Mouse (Mus musculus): ENCODE measurements at regions not wholly inside any gene's neighbourhood (a gene's known extent, or its start where the extent isn't known, plus 50 kb on each side); places are given as distances from the start of the nearest gene placed in this dataset.

DNA sequence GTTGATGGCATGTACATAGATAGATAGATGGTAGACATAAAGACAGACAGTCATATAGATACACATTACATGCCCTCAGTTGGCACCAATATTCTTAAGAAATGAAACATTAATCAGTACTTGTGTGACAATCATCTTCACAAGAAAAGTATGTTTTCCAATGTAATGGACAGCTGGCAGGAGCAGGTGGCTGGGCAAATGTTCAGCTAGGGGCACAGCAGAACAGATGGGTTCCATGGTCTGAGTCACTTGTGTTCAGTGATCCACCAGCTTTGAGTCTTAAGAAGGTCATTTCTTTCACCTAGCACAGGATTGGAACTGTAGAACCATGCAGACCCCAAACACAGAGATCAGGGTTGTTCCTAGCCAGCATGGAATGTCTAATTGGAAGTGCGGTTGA is 2631.2 kb upstream of the 5930422O12Rik start:
- no peak for DNase-seq (ENCODE audit: extremely low spot score in 1 of 2, low spot score in 1 of 2)

- DNase-seq (ENCODE audit: extremely low spot score in 1 of 2, low spot score in 1 of 2) = no peak
Measured at GRCm38 (mm10) chr8:30817028-30817427, 2611.5 kb upstream of the 5930422O12Rik start.

- DNase-seq (ENCODE audit: extremely low spot score in 1 of 2, low spot score in 1 of 2) = no peak
Measured at GRCm38 (mm10) chr8:30822835-30823587, 2605.5 kb upstream of the 5930422O12Rik start.

DNA sequence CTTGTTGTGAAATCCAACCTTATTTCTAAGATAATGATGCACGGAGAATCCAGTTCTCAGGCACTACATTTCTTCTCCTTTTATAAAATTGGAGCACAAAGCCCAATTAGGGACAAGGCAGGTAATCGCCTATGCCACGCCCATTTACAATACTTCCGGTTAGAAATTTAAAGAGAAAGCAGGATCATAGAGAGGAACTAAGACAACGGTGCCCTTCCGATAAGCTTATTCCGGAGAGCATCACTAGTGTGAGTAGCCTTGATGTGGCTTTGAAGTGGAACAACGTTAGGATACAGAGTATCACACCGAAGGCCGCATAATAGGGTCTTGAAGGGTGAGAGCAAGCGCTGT is 2604.9 kb upstream of the 5930422O12Rik start:
- DNase-seq (ENCODE audit: extremely low spot score in 1 of 2, low spot score in 1 of 2) = no peak

GRCm38 (mm10) chr8:30826021-30826420 is 2602.5 kb upstream of the 5930422O12Rik start:
- no peak for DNase-seq (ENCODE audit: extremely low spot score in 1 of 2, low spot score in 1 of 2)

DNA sequence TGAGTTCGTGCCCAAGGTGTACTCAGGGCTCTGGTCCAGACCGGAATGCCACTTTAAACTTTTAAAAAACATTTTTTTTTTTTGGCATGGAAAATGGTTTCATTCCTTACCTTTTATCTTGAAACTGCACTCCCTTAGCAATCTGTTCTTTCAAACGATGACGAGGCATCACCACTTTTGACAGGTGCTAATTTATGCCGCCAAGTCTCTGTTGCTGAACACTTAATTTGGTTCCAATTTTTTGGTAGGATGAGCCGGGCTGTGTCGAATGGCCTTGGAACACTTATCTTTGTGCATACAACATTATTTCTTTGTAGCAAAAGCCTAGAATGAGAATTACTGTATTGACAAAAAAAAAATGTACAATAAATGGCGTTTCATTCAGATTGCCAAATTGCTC is 2590.5 kb upstream of the 5930422O12Rik start:
- DNase-seq (ENCODE audit: extremely low spot score in 1 of 2, low spot score in 1 of 2) = peak in 1 of 2 experiments; percentile 36

DNA sequence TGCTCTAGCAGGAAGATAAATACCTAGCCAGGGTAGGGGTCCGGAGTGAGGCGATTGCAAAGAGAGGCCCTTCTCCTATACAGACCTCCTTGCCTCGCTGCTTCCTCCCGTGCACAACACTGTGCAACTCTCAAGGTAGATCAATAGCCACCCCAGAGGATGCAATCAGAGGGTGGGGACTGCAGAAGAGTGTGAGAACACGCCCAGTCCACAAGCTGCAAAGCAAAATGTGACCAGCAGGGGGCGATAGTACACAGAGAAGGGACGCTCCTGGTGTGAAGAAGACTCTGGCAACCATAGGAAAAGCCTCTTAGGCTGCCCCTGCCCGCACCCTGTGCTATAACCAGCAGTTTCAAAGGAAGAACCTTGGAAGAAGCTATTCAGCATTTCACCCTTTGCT is 2588.4 kb upstream of the 5930422O12Rik start:
- peak; percentile 22 to 86 for DNase-seq (ENCODE audit: extremely low spot score in 1 of 2, low spot score in 1 of 2)

GRCm38 (mm10) chr8:30863017-30863416 is 2565.5 kb upstream of the 5930422O12Rik start:
- DNase-seq (ENCODE audit: extremely low spot score in 1 of 2, low spot score in 1 of 2) = peak in 1 of 2 experiments; percentile 24

DNA sequence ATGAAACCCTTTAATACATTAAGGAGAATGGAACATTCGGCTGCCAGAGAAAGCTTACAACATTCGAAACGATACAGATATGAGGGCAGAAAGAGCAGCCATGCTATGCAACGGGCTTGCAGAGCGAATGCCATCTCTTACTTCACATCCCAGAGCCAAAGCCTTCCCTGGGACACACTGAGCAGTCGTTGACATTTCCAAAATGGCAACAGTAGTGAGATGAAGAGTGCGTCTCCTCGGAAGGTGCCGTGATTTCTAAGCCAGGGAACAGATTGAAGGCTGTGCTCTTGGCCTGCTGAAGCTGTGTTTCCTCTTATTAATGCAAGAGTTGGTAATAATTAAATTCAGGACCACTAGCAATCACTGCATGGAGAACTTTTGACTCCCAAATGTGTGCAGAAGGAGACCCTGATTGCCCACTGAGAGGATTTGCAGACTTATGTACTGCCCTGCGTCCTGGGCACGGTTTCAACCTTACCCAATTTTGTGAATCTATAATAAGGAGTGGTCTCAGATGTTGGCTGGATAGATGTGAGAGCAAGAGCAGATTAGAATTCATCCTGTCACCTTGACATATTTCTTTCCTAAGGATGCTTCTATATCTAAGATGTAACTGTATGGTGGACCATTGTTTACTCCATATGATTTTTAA is 2522.3 kb upstream of the 5930422O12Rik start:
- DNase-seq (ENCODE audit: extremely low spot score in 1 of 2, low spot score in 1 of 2) = no peak

DNA sequence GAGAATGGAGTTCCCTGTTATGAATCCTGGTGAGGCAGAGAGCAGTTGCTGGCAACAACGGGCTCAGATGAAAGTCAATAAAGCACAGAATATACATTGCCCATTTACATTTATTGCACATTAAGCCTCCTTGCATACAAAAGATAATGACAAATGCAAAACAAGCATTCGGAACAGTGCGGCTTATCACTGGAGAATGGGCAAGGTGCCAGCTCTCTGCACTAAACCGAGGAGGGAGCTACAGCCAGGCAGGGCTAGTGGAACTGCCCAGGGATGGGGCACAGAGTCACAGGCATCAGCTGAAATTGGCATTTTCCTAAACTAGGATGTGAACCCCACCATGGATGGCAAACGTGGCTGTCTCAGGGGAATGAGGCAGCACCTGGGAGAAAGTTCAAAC is 2514.8 kb upstream of the 5930422O12Rik start:
- DNase-seq (ENCODE audit: extremely low spot score in 1 of 2, low spot score in 1 of 2) = no peak

DNA sequence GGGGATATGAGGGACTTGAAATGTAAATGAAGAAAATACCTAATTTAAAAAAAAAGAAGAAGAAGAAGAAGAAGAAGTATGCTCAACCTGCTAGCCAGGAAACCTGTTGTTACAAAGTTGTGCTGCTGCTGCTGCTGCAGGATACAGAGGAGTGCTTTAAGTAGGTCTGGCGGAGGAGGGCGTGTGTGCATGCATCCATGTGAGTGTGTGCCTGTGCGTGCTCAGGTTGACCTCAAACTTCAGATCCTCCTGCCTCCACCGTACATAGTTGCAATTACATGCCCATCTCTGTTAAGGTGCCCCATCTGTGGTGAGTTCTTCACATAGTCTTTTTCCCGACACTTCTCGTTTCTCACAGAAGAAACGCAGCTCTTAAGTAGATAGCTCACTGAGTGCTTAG is 2513.4 kb upstream of the 5930422O12Rik start:
- DNase-seq (ENCODE audit: extremely low spot score in 1 of 2, low spot score in 1 of 2) = no peak

DNA sequence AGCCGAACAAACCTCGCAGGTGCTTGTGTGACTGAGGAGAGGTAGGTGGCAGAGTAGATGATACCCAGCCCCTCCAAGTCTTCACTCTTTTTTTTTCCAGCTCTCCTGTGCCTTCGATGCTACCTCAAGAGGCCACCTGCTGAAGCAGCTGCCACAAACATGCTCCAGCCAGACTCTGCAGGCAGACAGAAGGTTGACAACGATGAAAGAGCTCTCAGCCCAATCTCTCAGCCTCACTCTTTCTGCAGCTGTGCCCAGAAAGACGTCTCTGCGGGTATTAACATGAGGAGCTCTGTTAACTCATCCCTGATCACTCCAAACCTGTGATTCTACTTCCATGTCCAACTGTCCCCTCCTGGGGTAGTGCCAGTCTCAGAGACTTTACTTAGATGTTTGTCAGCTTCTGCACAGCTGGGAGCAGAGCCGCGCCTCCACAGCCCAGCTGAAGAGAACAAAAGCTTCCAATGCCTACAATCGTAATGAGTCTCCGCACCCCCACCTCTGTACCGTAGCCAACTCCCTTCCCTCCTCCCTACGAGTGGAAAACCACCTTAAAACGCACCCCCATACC is 2512.8 kb upstream of the 5930422O12Rik start:
- peak; percentile 5 to 54 for DNase-seq (ENCODE audit: extremely low spot score in 1 of 2, low spot score in 1 of 2)

GRCm38 (mm10) chr8:30916184-30916751 is 2512.2 kb upstream of the 5930422O12Rik start:
- peak in 1 of 2 experiments; percentile 32 for DNase-seq (ENCODE audit: extremely low spot score in 1 of 2, low spot score in 1 of 2)

DNA sequence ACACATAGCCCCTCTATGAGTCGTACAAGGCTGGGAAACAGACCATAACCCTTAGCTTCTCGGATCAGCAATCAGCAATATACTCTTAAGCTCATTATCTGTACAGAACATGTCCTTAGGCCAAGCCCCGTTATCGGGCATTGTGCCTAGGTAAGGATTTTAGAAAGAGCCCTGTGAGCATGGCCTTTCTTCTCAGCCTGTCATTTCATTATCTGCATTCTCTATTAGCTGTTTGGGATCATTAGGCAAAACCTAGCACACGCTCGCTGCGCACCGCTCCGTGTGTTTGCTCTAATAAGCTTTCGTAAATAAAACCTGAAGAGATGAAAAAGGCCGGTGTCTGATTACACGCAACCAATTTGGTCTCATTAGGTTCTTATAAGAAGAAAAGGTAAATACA is 2507.1 kb upstream of the 5930422O12Rik start:
- DNase-seq (ENCODE audit: extremely low spot score in 1 of 2, low spot score in 1 of 2) = no peak

- DNase-seq (ENCODE audit: extremely low spot score in 1 of 2, low spot score in 1 of 2) = peak; percentile 46 to 91
Measured at GRCm38 (mm10) chr8:30923301-30924159, 2505.0 kb upstream of the 5930422O12Rik start.

DNA sequence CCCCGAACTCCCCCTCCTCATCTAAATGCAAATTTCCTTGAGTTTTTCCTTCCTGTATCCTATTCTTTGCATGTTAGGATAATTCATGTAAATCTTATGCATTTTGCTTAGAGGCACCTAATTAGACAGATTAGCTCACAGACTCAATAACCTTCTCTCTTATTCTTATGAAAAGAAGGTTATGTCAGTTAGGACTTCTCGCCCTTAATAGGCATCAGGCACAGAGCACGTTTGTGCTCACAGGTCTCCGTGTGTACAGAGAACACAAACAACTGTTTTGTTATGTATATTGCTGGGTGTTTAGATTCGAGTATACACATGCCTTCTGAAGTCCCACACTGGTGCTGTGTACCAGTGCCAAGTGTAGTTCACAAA is 2504.4 kb upstream of the 5930422O12Rik start:
- no peak for DNase-seq (ENCODE audit: extremely low spot score in 1 of 2, low spot score in 1 of 2)

DNA sequence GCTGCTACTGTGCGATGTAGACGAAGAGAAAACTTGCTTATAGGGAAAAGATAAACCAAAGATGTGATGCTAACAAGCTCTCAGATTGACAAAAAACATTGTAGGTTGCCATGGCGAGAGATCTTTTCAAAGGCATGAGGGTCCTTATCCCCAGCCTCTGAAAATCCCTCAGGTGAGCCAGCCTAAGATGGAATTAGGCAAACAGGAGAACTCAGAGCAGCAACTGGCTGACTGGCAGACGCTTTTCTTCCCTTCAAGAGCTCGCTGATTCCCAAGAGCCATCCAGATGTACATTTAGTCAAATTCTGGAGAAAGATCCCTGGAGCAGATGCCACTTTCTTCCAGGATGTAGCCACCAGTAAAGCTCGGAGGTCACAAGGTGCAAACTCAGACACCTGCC is 2503.9 kb upstream of the 5930422O12Rik start:
- DNase-seq (ENCODE audit: extremely low spot score in 1 of 2, low spot score in 1 of 2) = no peak

- no peak for DNase-seq (ENCODE audit: extremely low spot score in 1 of 2, low spot score in 1 of 2)
Measured at GRCm38 (mm10) chr8:30937449-30938075, 2490.9 kb upstream of the 5930422O12Rik start.

- DNase-seq (ENCODE audit: extremely low spot score in 1 of 2, low spot score in 1 of 2) = no peak
Measured at GRCm38 (mm10) chr8:30940901-30941300, 2487.6 kb upstream of the 5930422O12Rik start.

DNA sequence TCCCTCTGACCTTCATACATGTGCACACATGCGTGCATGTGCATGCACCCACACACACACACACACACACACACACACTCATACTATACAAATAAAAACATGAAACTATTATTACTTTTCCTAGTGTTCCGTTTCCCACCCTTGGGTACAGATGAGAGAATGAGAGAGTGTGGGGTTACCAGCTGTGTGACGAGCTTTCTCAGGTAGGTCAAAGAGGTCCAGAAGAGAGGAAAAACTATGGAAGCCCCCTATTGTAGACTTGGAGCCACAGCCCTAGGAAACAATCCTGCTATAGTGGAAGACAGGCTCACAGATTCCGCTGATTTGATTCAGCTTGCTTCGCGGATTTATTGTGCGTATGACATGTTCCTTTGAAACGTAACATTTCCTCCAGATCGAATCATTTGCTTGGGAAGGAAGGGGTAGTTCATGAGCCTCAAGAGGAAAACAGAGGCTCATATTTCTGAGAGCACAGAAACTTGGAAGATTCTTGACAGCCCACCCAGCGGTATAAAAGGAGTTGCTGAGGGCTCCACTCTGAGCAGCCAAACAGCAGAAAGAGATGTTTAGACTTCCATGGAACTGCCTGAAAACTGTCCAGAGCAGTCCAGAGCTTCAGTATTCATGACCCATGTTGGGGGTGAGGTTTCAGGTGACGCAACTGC is 2486.9 kb upstream of the 5930422O12Rik start:
- DNase-seq (ENCODE audit: extremely low spot score in 1 of 2, low spot score in 1 of 2) = no peak
